Mouse (Mus musculus) lung, embryonic 14.5 days (tissue): ENCODE results near the gene Rrm1. TPM values are rescaled to one million over a fixed set of nuclear protein-coding genes. Genes with fewer than 3 reads are reported as not detected.

Source experiments
- ATAC-seq: fragments of 200-750 bp; cut with Nextera tagmentation; 2 replicates; pipeline ENCODE4 v1.8.0; 2017; ENCODE audit warnings: mild to moderate bottlenecking, moderate TSS enrichment, moderate library complexity; ENCODE audit not compliant: insufficient read depth
- DNase-seq: peaks from one replicate; pipeline ENCODE4 v3.0.0-alpha.2; 2015
- H3K27ac ChIP-seq: fragments of 300-500 bp; sonication (generic); 2 replicates; pipeline ENCODE4 v1.5.1; 2014; ENCODE audit warnings: low read depth, mild to moderate bottlenecking, moderate library complexity
- H3K27me3 ChIP-seq: fragments of 300-500 bp; sonication (generic); 2 replicates; pipeline ENCODE4 v1.6.1; 2014; ENCODE audit warnings: low read length, control low read depth; ENCODE audit not compliant: insufficient read depth
- H3K36me3 ChIP-seq: fragments of 300-500 bp; sonication (generic); 2 replicates; pipeline ENCODE4 v1.6.1; 2014; ENCODE audit warnings: control low read depth; ENCODE audit not compliant: insufficient read depth
- H3K4me1 ChIP-seq: fragments of 300-500 bp; sonication (generic); 2 replicates; pipeline ENCODE4 v1.6.1; 2014; ENCODE audit warnings: antibody characterized with exemption, control low read depth; ENCODE audit not compliant: insufficient read depth
- H3K4me2 ChIP-seq: fragments of 300-500 bp; sonication (generic); 2 replicates; pipeline ENCODE4 v1.6.1; 2014; ENCODE audit warnings: mild to moderate bottlenecking
- H3K4me3 ChIP-seq: fragments of 300-500 bp; sonication (generic); 2 replicates; pipeline ENCODE4 v1.5.1; 2014; ENCODE audit warnings: low read depth, low read length
- H3K9ac ChIP-seq: fragments of 300-500 bp; sonication (generic); 2 replicates; pipeline ENCODE4 v1.6.1; 2014
- H3K9me3 ChIP-seq: fragments of 300-500 bp; sonication (generic); 2 replicates; pipeline ENCODE4 v1.6.1; 2016; ENCODE audit warnings: low read depth, low read length, control low read depth
- CTCF ChIP-seq: IDR thresholded peaks from 2 replicates; pipeline ENCODE4 v1.5.1; 2016; ENCODE audit warnings: antibody characterized with exemption, low read depth
- WGBS: fragments of 180-500 bp; shearing (Covaris S2); extraction: QIAGEN DNeasy Blood & Tissue Kit; methylation state at CpG from one replicate; pipeline ENCODE4 v1.1.7; 2014; 5-methylcytosine and 5-hydroxymethylcytosine counted together
- polyA plus RNA-seq: library from polyadenylated mRNA; unstranded; fragments of >200 nt; fragmentation: Nextera tagmentation; extraction: Ambion mirVana; gene quantifications from 2 replicates; pipeline ENCODE4 v1.2.1, GENCODE M21; 2014

Rrm1 gene
- polyA plus RNA-seq, 1 experiment from 2014 or later = 220 TPM

DNA sequence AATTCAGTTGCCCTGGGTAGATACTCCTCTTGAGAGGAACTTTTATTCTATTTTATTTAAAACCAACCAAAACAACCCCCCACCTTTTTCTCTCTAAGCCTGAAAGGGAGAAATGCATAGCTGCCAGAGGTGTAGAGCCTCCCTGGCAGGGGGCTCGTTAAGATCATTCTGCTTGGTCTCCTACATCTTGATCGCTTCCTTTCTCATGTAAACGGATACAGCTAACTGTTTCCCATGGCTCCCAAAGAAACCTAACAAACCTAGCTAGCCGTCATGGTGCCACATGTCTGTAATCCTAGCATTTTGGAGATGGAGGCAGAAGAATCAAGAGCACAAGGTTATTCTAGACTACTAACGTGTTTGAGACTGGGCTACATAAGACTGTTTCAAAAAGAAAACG lies 25.7 kb upstream of the Rrm1 start:
- Histone ChIP-seq H3K9ac (no peak overlapping the region), H3K4me2 (no peak overlapping the region), H3K4me3 (no peak overlapping the region), H3K9me3 (no peaks in the 10 kb centered on the region), H3K27ac (no peak overlapping the region), H3K27me3 (no peaks in the 10 kb centered on the region), H3K36me3 (no peaks in the 10 kb centered on the region), H3K4me1 (no peaks in the 10 kb centered on the region)
- no peak for TF ChIP-seq CTCF
- 51% methylated on average over 6 of the region's 6 CpGs for WGBS
- no peak for DNase-seq
- no peak for ATAC-seq

DNA sequence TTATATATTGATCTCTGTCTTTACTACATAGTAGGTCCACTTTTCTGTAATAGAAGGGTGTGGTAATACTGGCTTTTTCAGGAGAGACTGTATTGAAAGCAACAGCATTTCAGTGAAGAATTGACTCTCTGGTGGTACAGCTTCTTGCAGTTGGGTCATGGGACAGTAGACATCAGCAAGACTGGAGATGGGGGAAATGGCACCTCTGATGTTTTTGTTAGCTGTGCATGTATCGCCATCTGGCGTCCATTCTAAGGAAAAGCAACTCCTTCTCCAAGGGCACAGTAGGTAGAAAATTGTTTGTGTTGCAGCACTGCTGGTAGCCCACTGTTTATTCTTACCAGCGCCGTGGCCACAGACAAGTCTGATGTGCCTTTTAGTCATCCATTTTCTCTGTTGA lies 24.1 kb upstream of the Rrm1 start:
- peak; percentile 66; the same call in 1 of the 2 replicates for ATAC-seq

DNA sequence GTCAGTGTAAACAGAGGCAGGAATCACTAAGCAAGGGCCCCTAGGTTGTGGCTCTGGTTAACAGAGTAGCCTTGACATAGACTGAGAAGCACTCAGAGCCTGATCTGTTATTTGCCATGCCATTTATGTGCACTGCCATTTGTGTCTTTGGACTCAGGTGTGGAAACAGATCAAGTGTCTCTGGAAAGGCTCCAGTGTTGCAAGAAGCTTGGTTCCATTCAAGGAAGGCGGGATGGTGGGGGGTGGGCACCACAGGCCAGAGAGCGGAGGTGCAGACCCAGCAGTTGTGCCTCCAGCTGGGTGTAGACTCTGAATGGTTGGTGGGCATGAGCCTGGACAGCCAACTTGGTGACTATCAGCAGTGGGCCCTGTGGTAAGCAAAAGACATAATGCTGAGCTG lies 19.5 kb upstream of the Rrm1 start:
- no peak overlapping the region for H3K4me3 ChIP-seq
- no peaks in the 10 kb centered on the region for H3K36me3 ChIP-seq
- H3K27me3 ChIP-seq = no peaks in the 10 kb centered on the region
- no peak for TF ChIP-seq CTCF
- 89% methylated on average over 2 of the region's 2 CpGs for WGBS
- H3K9ac ChIP-seq = no peak overlapping the region
- no peaks in the 10 kb centered on the region for H3K9me3 ChIP-seq
- H3K4me2 ChIP-seq = no peak overlapping the region
- H3K4me1 ChIP-seq = no peaks in the 10 kb centered on the region
- DNase-seq = no peak
- no peak overlapping the region for H3K27ac ChIP-seq
- no peak for ATAC-seq

More for the DNA sequence above, 24.1 kb upstream of the Rrm1 start:
- no peak overlapping the region for H3K9ac ChIP-seq
- H3K27me3 ChIP-seq = no peaks in the 10 kb centered on the region
- H3K4me1 ChIP-seq = no peaks in the 10 kb centered on the region
- no peak overlapping the region for H3K27ac ChIP-seq
- H3K9me3 ChIP-seq = no peaks in the 10 kb centered on the region
- DNase-seq = peak; percentile 85
- WGBS = under 1% methylated on average over 4 of the region's 4 CpGs
- no peaks in the 10 kb centered on the region for H3K36me3 ChIP-seq
- TF ChIP-seq CTCF = peak; percentile 89
- no peak overlapping the region for H3K4me3 ChIP-seq
- no peak overlapping the region for H3K4me2 ChIP-seq

GRCm38 (mm10) chr7:102425933-102426685 lies 15.4 kb upstream of the Rrm1 start:
- Histone ChIP-seq H3K27me3 (no peaks in the 10 kb centered on the region), H3K27ac (no peak overlapping the region), H3K9ac (no peak overlapping the region), H3K4me2 (no peak overlapping the region), H3K36me3 (no peaks in the 10 kb centered on the region), H3K4me1 (no peaks in the 10 kb centered on the region), H3K9me3 (no peaks in the 10 kb centered on the region), H3K4me3 (no peak overlapping the region)
- ATAC-seq = 0 out of 2 replicates have a peak, but pooled peaks have one; percentile 11
- DNase-seq = peak; percentile 25
- no peak for TF ChIP-seq CTCF
- 42% methylated on average over 6 of the region's 6 CpGs for WGBS

- Histone ChIP-seq H3K9me3 (no peaks in the 10 kb centered on the region), H3K27ac (no peak overlapping the region), H3K9ac (no peak overlapping the region), H3K27me3 (no peaks in the 10 kb centered on the region), H3K36me3 (no peaks in the 10 kb centered on the region), H3K4me2 (no peak overlapping the region), H3K4me1 (no peaks in the 10 kb centered on the region), H3K4me3 (no peak overlapping the region)
- ATAC-seq (no peak), DNase-seq (no peak)
- 72% methylated on average over 2 of the region's 2 CpGs for WGBS
- TF ChIP-seq CTCF = no peak
Observed at GRCm38 (mm10) chr7:102434344-102434743, 7.2 kb upstream of the Rrm1 start.

GRCm38 (mm10) chr7:102440822-102441656 lies 456 bp upstream of the Rrm1 start:
- Histone ChIP-seq H3K4me2 (peak overlapping the region; percentile 47), H3K27me3 (no peaks in the 10 kb centered on the region), H3K27ac (no peak overlapping the region; the same call in 1 of the 2 replicates), H3K9ac (no peak overlapping the region), H3K36me3 (peaks cover 20% of the 10 kb centered on the region), H3K9me3 (no peaks in the 10 kb centered on the region), H3K4me1 (peaks cover 8% of the 10 kb centered on the region), H3K4me3 (peak overlapping the region; percentile 78)
- DNase-seq = no peak
- no peak; the same call in 1 of the 2 replicates for ATAC-seq
- 52% methylated on average over 15 of the region's 15 CpGs for WGBS
- TF ChIP-seq CTCF = no peak

DNA sequence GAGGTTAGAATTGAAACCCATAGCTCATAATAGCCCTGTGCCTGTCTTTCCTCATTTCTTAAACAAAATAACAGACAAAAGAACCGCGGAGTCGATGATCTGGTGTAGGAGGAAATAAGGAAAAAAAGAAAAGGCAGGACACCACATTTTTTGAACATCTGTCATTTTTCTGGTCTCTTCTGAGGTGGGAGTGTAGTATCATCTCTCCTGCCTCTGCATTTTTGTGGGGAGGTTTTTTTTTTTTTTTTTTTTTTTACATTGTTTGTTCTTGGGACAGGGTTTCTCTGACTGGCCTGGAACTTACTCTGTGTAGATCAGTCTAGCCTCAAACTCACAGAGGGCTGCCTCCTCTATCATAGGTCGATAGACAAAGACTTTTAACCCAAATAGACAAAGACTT lies 937 bp downstream of the Rrm1 start:
- peak overlapping the region; percentile 95 for H3K27ac ChIP-seq
- peak; percentile 13 for DNase-seq
- WGBS = under 1% methylated on average over 4 of the region's 4 CpGs

More for the DNA sequence above, 937 bp downstream of the Rrm1 start:
- peak overlapping the region; percentile 94 for H3K9ac ChIP-seq
- peak overlapping the region; percentile 78 for H3K4me3 ChIP-seq
- 0 out of 2 replicates have a peak, but pooled peaks have one; percentile 1 for ATAC-seq
- H3K4me2 ChIP-seq = peak overlapping the region; percentile 71
- no peaks in the 10 kb centered on the region for H3K27me3 ChIP-seq
- H3K9me3 ChIP-seq = no peaks in the 10 kb centered on the region
- TF ChIP-seq CTCF = no peak
- peaks cover 33% of the 10 kb centered on the region for H3K36me3 ChIP-seq
- peaks cover 8% of the 10 kb centered on the region for H3K4me1 ChIP-seq
